In the genomic region with DNA sequence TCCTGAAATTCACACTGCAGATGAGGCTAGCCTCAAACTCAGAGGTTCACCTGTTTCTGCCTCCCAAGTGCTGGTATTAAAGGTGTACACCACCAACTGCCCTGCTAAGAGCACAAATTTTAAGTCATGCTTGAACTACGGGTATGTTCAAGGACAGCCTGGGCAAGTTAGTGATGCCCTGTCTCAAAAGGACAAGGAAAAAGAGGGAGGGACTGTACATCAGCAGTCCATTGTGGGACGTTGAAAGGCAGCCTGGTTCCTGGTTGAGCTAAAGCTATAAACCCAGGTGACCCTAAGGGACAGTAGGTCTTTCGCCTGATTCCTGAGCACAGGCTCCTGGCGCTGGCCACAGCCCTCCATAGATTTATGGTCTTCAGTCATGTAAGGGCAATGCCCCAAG, we compare ENCODE assay signal across 30 mouse cellular contexts. TPM values are rescaled to one million over a fixed set of nuclear protein-coding genes. Genes with fewer than 3 reads are reported as not detected.
"Had no signal": no experiment of that assay in that cellular context is flagged by ENCODE, and none has a peak within 500 bp of the region (broad histone marks: within the 10 kb centered on the region; RNA-seq: fewer than 3 reads in every experiment).

No protein-coding gene starts in this region.

- H3K9ac ChIP-seq: embryonic facial prominence, embryonic 12.5 days; embryonic facial prominence, embryonic 13.5 days; embryonic facial prominence, embryonic 15.5 days; forebrain, embryonic 12.5 days; forebrain, embryonic 13.5 days; forebrain, embryonic 15.5 days; forebrain, postnatal 0 days had no signal

- H3K4me3 ChIP-seq: embryonic facial prominence, embryonic 10.5 days; embryonic facial prominence, embryonic 12.5 days; embryonic facial prominence, embryonic 13.5 days; embryonic facial prominence, embryonic 15.5 days; erythroblast, embryonic 14.5 days; forebrain, embryonic 10.5 days; forebrain, embryonic 12.5 days; forebrain, embryonic 13.5 days; forebrain, embryonic 15.5 days; gastrocnemius, adult 2 months; heart, adult 2 months had no signal

- DNase-seq: cerebellum, adult 2 months; cerebellum, adult 8-10 months; cerebellum, adult 9-10 months; cerebellum, adult 9-11 months; cerebellum, postnatal 10 days; cerebellum, postnatal 14 days; cerebellum, postnatal 25 days; cerebellum, postnatal 36 days; embryo, embryonic 11 days; forebrain, postnatal 0 days; gastrocnemius, adult 2 months; gastrocnemius, postnatal 10 days; gastrocnemius, postnatal 14 days; gastrocnemius, postnatal 25 days; gastrocnemius, postnatal 36 days; heart, adult 18-20 months; heart, adult 2 months had no signal

- H3K36me3 ChIP-seq: embryonic facial prominence, embryonic 10.5 days; embryonic facial prominence, embryonic 12.5 days; embryonic facial prominence, embryonic 13.5 days; embryonic facial prominence, embryonic 15.5 days; forebrain, embryonic 10.5 days; forebrain, embryonic 12.5 days; forebrain, embryonic 15.5 days had no signal

- H3K9me3 ChIP-seq: embryonic facial prominence, embryonic 15.5 days had no signal

- H3K4me1 ChIP-seq: embryonic facial prominence, embryonic 13.5 days; embryonic facial prominence, embryonic 15.5 days had no signal

- H3K27me3 ChIP-seq: embryonic facial prominence, embryonic 12.5 days; embryonic facial prominence, embryonic 13.5 days; embryonic facial prominence, embryonic 15.5 days; forebrain, embryonic 12.5 days; forebrain, embryonic 13.5 days; forebrain, embryonic 15.5 days had no signal

- H3K4me2 ChIP-seq: embryonic facial prominence, embryonic 12.5 days; embryonic facial prominence, embryonic 13.5 days; embryonic facial prominence, embryonic 15.5 days; forebrain, embryonic 12.5 days; forebrain, embryonic 13.5 days; forebrain, embryonic 15.5 days had no signal

- H3K27ac ChIP-seq: embryonic facial prominence, embryonic 10.5 days; embryonic facial prominence, embryonic 12.5 days; embryonic facial prominence, embryonic 13.5 days; embryonic facial prominence, embryonic 15.5 days; forebrain, embryonic 10.5 days; forebrain, embryonic 12.5 days; forebrain, embryonic 13.5 days; forebrain, embryonic 15.5 days; gastrocnemius, adult 2 months; heart, adult 2 months had no signal

- ATAC-seq: forebrain, embryonic 13.5 days; forebrain, embryonic 14.5 days; forebrain, embryonic 15.5 days; forebrain, embryonic 16.5 days; forebrain, postnatal 0 days had no signal

RNA-seq across cellular contexts. Expression of a gene that starts 51.0 kb away (rescaled TPM):
- polyA plus RNA-seq: embryonic facial prominence, embryonic 11.5 days; erythroblast, embryonic 14.5 days; gonadal fat pad, adult 2 months; heart, adult 2 months had no signal
